Mouse (Mus musculus) bone marrow macrophage, adult 2 months (primary cell): Measurements from ENCODE around the gene Cyp4a30b.

Experiments used
- CTCF ChIP-seq: IDR thresholded peaks from 2 replicates; pipeline ENCODE4 v1.5.1; 2012; ENCODE audit warnings: low read depth, mild to moderate bottlenecking, low read length, moderate library complexity
- POLR2A ChIP-seq: IDR thresholded peaks from 2 replicates; pipeline ENCODE4 v1.6.1; 2012; ENCODE audit warnings: mild to moderate bottlenecking, low read depth, low read length, borderline replicate concordance

GRCm38 (mm10) chr4:115497466-115497865 lies 45.1 kb downstream of the Cyp4a30b start:
- TF ChIP-seq CTCF, result no peak
- TF ChIP-seq POLR2A, result no peak
